Mouse (Mus musculus) embryonic fibroblast, embryonic 13.5 days (primary cell): ENCODE measurements around the gene Scarb1.

Source experiments
- CTCF ChIP-seq: IDR thresholded peaks from 2 replicates; pipeline ENCODE4 v1.5.1; 2011; ENCODE audit warnings: mild to moderate bottlenecking, control low read depth, low read length, moderate library complexity, borderline replicate concordance; ENCODE audit not compliant: insufficient read depth
- POLR2A ChIP-seq: IDR thresholded peaks from 2 replicates; pipeline ENCODE4 v1.6.1; 2011; ENCODE audit warnings: low read depth, mild to moderate bottlenecking, control low read depth, low read length, moderate library complexity

GRCm38 (mm10) chr5:125235874-125236273, 105.0 kb downstream of the Scarb1 start:
- TF ChIP-seq POLR2A (no peak), CTCF (no peak)
